Mouse (Mus musculus): ENCODE results near the gene Tmie.
A peak's percentile ranks its signal among the peaks of the same experiment; 100 is the strongest.
"Not testable (repeated sequence)": the region's sequence is repeated elsewhere in the genome, so short reads cannot be mapped to it uniquely, and the experiment has no call there.

Tmie gene

GRCm38 (mm10) chr9:110834961-110835360 is 45.0 kb downstream of the Tmie start:
- DNase-seq: no peak

- DNase-seq: no peak
These were observed 45.5 kb downstream of the Tmie start, which contains the start of gene Prss45 for GRCm38 (mm10) chr9:110834411-110834810. TSS of gene Prss45 (plus strand) at chr9:110834588.

GRCm38 (mm10) chr9:110833021-110833420 is 46.9 kb downstream of the Tmie start:
- DNase-seq: no peak

GRCm38 (mm10) chr9:110826390-110826789 is 53.5 kb downstream of the Tmie start, which contains the start of gene Prss43:
TSS of gene Prss43 (plus strand) at chr9:110826690.
- DNase-seq: no peak

- DNase-seq: peak; percentile 7
These were observed 54.1 kb downstream of the Tmie start for GRCm38 (mm10) chr9:110825832-110826231.

- no peak for DNase-seq
These were observed 54.5 kb downstream of the Tmie start for GRCm38 (mm10) chr9:110825426-110825825.

- no peak for DNase-seq
These were observed 58.5 kb downstream of the Tmie start for GRCm38 (mm10) chr9:110821436-110821835.

GRCm38 (mm10) chr9:110820546-110820945 is 59.4 kb downstream of the Tmie start:
- not testable (repeated sequence) for DNase-seq

Measured in lung, postnatal 36 days (tissue).